Mouse (Mus musculus): ENCODE measurements at regions not wholly inside any gene's neighbourhood (a gene's known extent, or its start where the extent isn't known, plus 50 kb on each side); places are given as distances from the start of the nearest gene placed in this dataset.

DNA sequence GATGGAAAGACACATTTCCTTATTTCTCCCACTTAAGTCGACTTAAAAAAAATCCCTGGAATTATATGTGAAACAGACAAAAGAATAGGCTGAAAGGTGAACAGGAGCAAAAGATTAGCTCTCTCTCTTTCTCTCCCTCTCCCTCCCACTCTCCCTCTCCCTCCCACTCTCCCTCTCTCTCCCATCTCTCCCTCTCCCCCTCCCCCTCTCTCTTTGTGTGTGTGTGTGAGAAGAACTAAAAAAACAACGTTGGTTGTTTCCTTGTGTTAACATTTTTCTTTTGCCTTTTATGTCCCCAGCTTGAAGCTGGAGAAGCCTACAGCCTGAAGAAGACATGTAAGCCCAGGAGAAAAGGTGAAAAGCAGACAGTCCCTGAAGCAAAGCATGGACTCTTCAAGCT lies 115.2 kb upstream of the Zc3h12c start:
- Histone ChIP-seq H3K36me3 (ENCODE audit: control insufficient read depth in 1 of 2, insufficient read depth in 2 of 2, low read length in 2 of 2) (no peaks in the 10 kb centered on the region), H3K79me2 (ENCODE audit: control insufficient read depth, insufficient read depth, low read length, poor library complexity) (no peaks in the 10 kb centered on the region), H3K9ac (ENCODE audit: control insufficient read depth, low read depth, low read length, poor library complexity, severe bottlenecking) (no peak overlapping the region), H3K9me3 (replicated peaks; ENCODE audit: insufficient read depth, low read length) (no peaks in the 10 kb centered on the region), H3K27ac (ENCODE audit: control insufficient read depth, low read depth, low read length) (no peak overlapping the region), H3K4me3 (ENCODE audit: control insufficient read depth in 1 of 2, insufficient read depth in 1 of 2, low read depth in 2 of 2, low read length in 2 of 2) (no peak overlapping the region), H3K4me1 (ENCODE audit: control insufficient read depth in 1 of 2, insufficient read depth in 2 of 2, low read length in 2 of 2) (no peaks in the 10 kb centered on the region), H3K27me3 (ENCODE audit: control insufficient read depth in 1 of 2, insufficient read depth in 2 of 2, low read length in 2 of 2) (peaks cover 0 to 5% of the 10 kb centered on the region in 2 experiments; a peak in 3 of 4 replicates)
- DNase-seq (ENCODE audit: low read depth, low spot score): no peak
- TF ChIP-seq MAFK (IDR thresholded peaks at IDR 0.05; ENCODE audit: borderline replicate concordance, low read depth, low read length) (no peak), TCF12 (IDR thresholded peaks at IDR 0.05; ENCODE audit: low read depth, low read length) (no peak), ZMIZ1 (IDR thresholded peaks at IDR 0.05; ENCODE audit: low read depth, low read length) (no peak), TAL1 (IDR thresholded peaks at IDR 0.05; ENCODE audit: low read length) (no peak), GATA1 (IDR thresholded peaks at IDR 0.05; ENCODE audit: low read depth, low read length) (no peak)

DNA sequence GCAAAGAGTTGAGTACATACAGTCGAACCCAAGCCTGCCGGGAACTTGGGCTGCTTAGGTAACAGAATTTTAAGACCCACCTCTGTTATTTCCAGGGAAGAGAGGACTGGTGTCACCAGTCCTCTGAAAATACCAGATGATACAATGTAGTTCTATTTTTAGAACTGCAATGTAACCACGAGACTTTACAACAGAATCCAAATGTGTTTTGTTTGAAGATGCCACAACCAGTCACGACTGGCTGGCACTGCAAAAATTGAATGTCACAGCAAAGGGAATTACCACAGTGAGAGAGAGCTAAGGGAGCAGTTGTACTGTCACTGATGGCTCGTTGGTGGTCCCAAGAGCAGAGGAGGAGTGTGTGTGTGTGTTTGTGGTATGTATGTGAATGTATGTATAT lies 112.6 kb upstream of the Zc3h12c start:
- Histone ChIP-seq H3K4me3 (ENCODE audit: control insufficient read depth in 1 of 2, insufficient read depth in 1 of 2, low read depth in 2 of 2, low read length in 2 of 2) (no peak overlapping the region), H3K9me3 (replicated peaks; ENCODE audit: insufficient read depth, low read length) (no peaks in the 10 kb centered on the region), H3K79me2 (ENCODE audit: control insufficient read depth, insufficient read depth, low read length, poor library complexity) (no peaks in the 10 kb centered on the region), H3K27ac (ENCODE audit: control insufficient read depth, low read depth, low read length) (no peak overlapping the region), H3K4me1 (ENCODE audit: control insufficient read depth in 1 of 2, insufficient read depth in 2 of 2, low read length in 2 of 2) (no peaks in the 10 kb centered on the region), H3K36me3 (ENCODE audit: control insufficient read depth in 1 of 2, insufficient read depth in 2 of 2, low read length in 2 of 2) (no peaks in the 10 kb centered on the region), H3K27me3 (ENCODE audit: control insufficient read depth in 1 of 2, insufficient read depth in 2 of 2, low read length in 2 of 2) (peaks cover 0 to 5% of the 10 kb centered on the region in 2 experiments; a peak in 3 of 4 replicates), H3K9ac (ENCODE audit: control insufficient read depth, low read depth, low read length, poor library complexity, severe bottlenecking) (no peak overlapping the region)
- TF ChIP-seq MYB (IDR thresholded peaks at IDR 0.05; ENCODE audit: low read depth, low read length): no peak
- no peak for TF ChIP-seq ELF1 (IDR thresholded peaks at IDR 0.05; ENCODE audit: low read depth, low read length)
- TF ChIP-seq SIN3A (IDR thresholded peaks at IDR 0.05; ENCODE audit: low read length): no peak
- TF ChIP-seq USF2 (IDR thresholded peaks at IDR 0.05; ENCODE audit: borderline replicate concordance in 1 of 2, insufficient read depth in 1 of 2, low read depth in 1 of 2, low read length in 2 of 2): no peak
- no peak for TF ChIP-seq CHD1 (IDR thresholded peaks at IDR 0.05; ENCODE audit: low read depth, low read length)
- no peak for TF ChIP-seq GABPA (IDR thresholded peaks at IDR 0.05; ENCODE audit: low read depth, low read length)
- TF ChIP-seq ZMIZ1 (IDR thresholded peaks at IDR 0.05; ENCODE audit: low read depth, low read length): no peak
- no peak for TF ChIP-seq MAX (IDR thresholded peaks at IDR 0.05; ENCODE audit: low read length)
- no peak for DNase-seq (ENCODE audit: low read depth, low spot score)

DNA sequence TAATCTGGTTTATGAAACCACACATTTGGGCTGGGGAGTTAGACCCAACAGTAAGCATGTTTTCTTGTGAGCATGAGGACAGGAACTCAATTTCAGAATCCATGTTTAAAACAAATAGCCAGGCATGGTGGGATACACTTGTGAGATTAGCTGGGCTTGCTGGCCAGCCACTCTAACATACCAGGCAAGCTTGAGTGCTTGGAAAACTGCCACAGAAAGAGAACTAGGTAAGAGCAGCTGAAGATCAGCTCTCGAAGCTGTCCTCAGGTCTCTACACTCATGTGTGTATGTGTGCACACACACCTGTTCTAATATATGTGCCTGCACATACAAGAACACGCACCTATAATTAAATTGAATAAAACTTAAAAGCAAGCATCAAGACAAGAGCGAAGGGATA lies 112.2 kb upstream of the Zc3h12c start:
- Histone ChIP-seq H3K9me3 (replicated peaks; ENCODE audit: insufficient read depth, low read length) (no peaks in the 10 kb centered on the region), H3K27ac (ENCODE audit: control insufficient read depth, low read depth, low read length) (no peak overlapping the region), H3K36me3 (ENCODE audit: control insufficient read depth in 1 of 2, insufficient read depth in 2 of 2, low read length in 2 of 2) (no peaks in the 10 kb centered on the region), H3K79me2 (ENCODE audit: control insufficient read depth, insufficient read depth, low read length, poor library complexity) (no peaks in the 10 kb centered on the region), H3K9ac (ENCODE audit: control insufficient read depth, low read depth, low read length, poor library complexity, severe bottlenecking) (no peak overlapping the region), H3K4me3 (ENCODE audit: control insufficient read depth in 1 of 2, insufficient read depth in 1 of 2, low read depth in 2 of 2, low read length in 2 of 2) (no peak overlapping the region), H3K27me3 (ENCODE audit: control insufficient read depth in 1 of 2, insufficient read depth in 2 of 2, low read length in 2 of 2) (peaks cover 2 to 5% of the 10 kb centered on the region in 2 experiments; a peak in 3 of 4 replicates), H3K4me1 (ENCODE audit: control insufficient read depth in 1 of 2, insufficient read depth in 2 of 2, low read length in 2 of 2) (no peaks in the 10 kb centered on the region)
- DNase-seq (ENCODE audit: low read depth, low spot score): no peak
- no peak for TF ChIP-seq E2F4 (IDR thresholded peaks at IDR 0.05; ENCODE audit: borderline replicate concordance, low read depth, low read length)
